Mouse (Mus musculus): ENCODE measurements around the gene Galk2.

Galk2 gene

DNA sequence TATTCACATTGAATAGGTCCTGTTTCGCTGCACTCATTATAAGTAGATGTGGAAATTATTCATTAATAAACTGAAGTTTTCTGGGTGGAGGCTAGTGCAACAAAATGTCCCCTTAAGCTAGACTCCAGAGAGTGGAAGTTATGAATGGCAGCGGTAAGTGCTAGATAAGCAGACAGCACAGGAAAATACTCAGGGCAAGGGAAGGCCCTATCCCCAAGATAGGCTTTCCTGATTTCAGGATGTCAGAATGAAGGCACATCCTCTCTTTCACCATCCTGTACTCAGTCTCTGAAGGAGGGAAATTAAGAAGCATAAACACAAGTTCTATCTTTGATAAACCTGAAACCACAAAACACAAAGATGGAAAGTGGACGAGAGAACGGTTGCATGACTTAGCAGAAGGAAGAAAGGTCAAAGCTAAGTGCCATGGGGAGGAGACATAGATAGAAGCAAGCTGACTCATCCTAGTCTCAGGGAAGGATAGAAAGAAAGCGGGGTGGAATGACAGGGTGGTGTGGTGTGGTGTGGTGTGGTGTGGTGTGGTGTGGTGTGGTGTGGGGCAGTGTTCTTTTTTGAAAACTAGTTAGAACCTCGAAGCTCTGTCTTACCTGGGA lies 42.0 kb downstream of the Galk2 start:
- CTCF ChIA-PET: no interaction called here

DNA sequence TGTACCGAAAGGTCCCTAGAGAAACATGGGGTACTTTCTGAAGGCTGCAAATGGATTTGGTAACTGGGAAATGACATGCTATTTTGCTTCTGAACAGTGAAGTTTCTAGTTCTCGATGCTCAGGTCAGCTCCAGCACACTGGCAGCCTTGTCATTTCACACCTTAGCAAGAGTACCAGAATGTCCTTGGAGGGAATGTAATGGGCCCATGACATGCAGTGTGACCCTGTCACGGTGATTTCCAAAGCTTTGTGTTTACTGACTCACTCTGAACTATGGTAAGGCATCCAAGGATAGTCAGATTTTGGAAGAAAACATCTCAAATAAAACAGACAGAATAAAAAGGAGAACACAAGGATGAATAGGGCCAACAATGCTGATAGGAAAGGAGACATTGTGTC lies 42.5 kb downstream of the Galk2 start:
- CTCF ChIA-PET: no interaction called here

GRCm38 (mm10) chr2:125906407-125907066 lies 47.6 kb downstream of the Galk2 start:
- CTCF ChIA-PET: interaction anchor here (0.6 kb wide), 1 partner anchor 593 kb away, joined by 7 read pairs; no protein-coding TSS in a partner anchor

- CTCF ChIA-PET: no interaction called here
These were observed 48.8 kb downstream of the Galk2 start for GRCm38 (mm10) chr2:125907580-125908255.

- CTCF ChIA-PET: no interaction called here
These were observed 55.3 kb downstream of the Galk2 start for GRCm38 (mm10) chr2:125914167-125914566.

GRCm38 (mm10) chr2:125914713-125915112 lies 55.8 kb downstream of the Galk2 start:
- CTCF ChIA-PET: no interaction called here

GRCm38 (mm10) chr2:125916652-125917296 lies 57.9 kb downstream of the Galk2 start:
- CTCF ChIA-PET: no interaction called here

DNA sequence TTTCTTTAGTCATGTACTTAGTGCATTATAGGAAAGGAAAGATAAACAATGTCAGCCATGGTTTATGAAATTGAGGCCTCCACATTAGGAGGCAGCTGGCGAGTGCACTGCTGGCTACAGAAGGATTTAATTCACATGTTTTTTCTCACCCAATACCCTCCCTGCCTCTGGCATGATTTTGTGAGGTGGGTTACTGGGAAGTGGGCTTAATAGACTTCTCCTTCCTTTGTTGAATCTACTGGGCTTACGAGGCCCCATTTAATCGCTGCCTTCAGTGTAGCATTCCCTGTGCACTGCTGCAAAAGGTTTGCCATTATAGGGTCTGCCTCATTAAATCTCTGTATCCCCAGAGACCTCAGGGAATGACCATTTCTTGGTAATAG lies 58.4 kb downstream of the Galk2 start:
- CTCF ChIA-PET: interaction anchor here (0.5 kb wide), 1 partner anchor 79 kb away, joined by 7 read pairs; no protein-coding TSS in a partner anchor

- CTCF ChIA-PET: no interaction called here
These were observed 62.4 kb downstream of the Galk2 start for GRCm38 (mm10) chr2:125921273-125921672.

GRCm38 (mm10) chr2:125922149-125922548 lies 63.2 kb downstream of the Galk2 start:
- CTCF ChIA-PET: no interaction called here

GRCm38 (mm10) chr2:125922877-125923276 lies 64.0 kb downstream of the Galk2 start:
- CTCF ChIA-PET: no interaction called here

GRCm38 (mm10) chr2:125923346-125923745 lies 64.4 kb downstream of the Galk2 start:
- CTCF ChIA-PET: no interaction called here

- CTCF ChIA-PET: no interaction called here
These were observed 65.6 kb downstream of the Galk2 start for GRCm38 (mm10) chr2:125924554-125924953.

- CTCF ChIA-PET: interaction anchor here (0.7 kb wide), 1 partner anchor 195 kb away, joined by 3 read pairs; no protein-coding TSS in a partner anchor
These were observed 66.2 kb downstream of the Galk2 start for GRCm38 (mm10) chr2:125925081-125925480.

DNA sequence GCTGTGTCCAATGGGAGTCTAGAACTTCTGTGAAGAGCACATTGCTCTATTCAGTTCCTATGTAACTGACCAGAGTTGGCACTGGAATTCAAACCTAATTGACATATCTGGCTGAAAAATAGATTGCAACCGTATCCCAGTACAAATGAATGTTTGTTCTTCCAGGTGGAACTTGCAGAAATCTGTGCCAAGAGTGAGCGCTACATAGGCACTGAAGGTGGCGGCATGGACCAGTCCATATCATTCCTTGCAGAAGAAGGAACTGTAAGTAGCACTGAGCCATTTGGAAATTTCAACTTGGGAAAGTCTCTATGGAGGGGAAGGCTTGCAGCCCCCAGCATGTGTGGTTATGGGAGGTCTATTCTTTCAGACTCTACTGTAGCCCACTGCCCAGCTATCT lies 70.5 kb downstream of the Galk2 start:
- CTCF ChIA-PET: no interaction called here

- CTCF ChIA-PET: no interaction called here
These were observed 71.0 kb downstream of the Galk2 start for GRCm38 (mm10) chr2:125929872-125930271.

DNA sequence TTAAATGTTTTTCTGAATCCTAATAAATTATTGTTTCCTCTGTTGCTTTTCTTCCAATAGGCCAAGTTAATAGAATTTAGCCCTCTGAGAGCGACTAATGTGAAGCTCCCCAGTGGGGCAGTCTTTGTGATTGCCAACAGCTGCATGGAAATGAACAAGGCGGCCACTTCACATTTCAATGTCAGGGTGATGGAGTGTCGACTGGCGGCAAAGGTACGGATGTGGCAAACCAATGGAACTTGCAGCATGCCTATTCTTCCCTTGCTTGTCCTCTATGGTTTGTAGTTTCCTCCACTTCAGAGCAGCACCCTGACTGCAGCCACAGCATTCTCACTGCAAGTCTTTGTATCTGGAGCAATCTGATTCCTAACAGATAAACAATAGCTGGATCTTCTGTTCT lies 72.3 kb downstream of the Galk2 start:
- CTCF ChIA-PET: no interaction called here

- CTCF ChIA-PET: no interaction called here
These were observed 73.8 kb downstream of the Galk2 start for GRCm38 (mm10) chr2:125932734-125933133.

DNA sequence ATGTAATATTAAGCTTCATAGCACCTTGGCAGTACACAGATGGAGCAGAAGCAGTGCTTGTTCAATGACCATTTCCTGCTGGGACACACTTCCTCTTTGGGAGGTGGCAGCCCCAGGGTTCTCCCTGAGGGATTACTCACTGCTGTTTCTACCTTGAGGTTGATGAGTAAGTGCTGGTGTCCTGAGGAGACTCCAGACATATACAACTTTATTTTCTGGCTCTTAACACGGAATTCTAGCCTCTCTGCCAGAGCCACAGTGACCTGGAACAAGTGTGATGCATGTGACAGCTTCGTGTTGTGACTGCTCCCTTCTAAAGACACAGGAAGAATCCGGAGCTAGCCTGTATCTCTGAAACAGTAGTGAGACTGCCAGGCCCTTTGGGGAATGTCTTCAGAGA lies 75.1 kb downstream of the Galk2 start:
- CTCF ChIA-PET: no interaction called here

GRCm38 (mm10) chr2:125936396-125936795 lies 77.5 kb downstream of the Galk2 start:
- CTCF ChIA-PET: no interaction called here

GRCm38 (mm10) chr2:125938993-125939642 lies 80.2 kb downstream of the Galk2 start:
- CTCF ChIA-PET: no interaction called here

DNA sequence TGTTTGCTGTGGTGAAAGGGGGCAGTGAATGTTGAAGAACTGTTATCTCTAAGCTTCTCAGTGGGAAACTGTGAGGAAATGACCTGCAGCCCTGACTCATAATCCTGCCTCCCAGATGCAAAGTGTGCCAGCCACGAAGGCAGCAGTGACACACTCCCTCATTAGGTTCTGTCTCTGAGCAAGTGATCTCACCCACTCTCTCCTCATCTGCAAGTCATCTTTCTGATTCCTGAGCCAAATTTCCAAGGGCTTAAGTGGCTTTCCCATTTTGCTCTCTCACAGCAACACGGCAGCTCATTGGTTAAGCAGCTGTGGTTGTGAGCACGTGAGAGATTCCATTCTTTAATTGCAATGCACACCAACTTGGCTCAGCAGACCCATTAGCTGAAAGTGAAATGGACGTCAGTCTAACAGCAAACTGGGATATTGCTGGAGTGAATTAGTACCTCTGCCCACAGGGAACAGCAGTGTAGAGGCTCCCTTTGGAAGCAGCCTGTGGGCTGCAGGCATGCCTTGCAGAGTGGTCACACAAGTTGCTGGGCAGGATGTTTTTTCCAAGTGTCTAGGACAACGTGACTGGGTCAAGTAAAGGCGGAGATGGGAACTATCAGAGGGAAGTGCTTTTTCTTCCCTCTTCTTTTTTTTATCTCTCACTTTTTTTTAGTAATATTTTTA lies 82.3 kb downstream of the Galk2 start:
- CTCF ChIA-PET: no interaction called here
